Mouse (Mus musculus): ENCODE data around the gene Pold4.

Gene Pold4

DNA sequence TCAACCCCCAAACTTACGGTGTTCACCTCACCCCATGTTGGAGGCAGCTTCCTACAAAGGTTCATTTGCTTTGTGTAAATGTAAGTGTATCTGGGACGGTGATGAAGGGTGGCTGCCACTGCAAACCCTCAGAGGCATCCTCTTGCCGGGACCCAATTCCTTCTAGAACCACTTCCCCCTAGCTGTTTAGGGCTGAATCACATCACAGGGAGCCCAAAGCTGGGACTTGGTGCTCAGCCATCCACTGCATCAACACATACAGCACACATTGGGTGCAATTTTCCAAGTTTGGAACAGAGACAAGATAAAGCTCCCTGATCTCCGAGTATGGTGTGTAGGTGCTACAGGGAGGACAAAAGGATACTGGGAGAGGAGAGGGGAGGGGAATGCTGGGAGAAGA, 26.8 kb upstream of the Pold4 start:
- no peak for DNase-seq

- peak; percentile 83 to 86 for DNase-seq
These were observed 24.7 kb upstream of the Pold4 start for GRCm38 (mm10) chr19:4206971-4207370.

GRCm38 (mm10) chr19:4208563-4208962, 23.1 kb upstream of the Pold4 start:
- no peak for DNase-seq

- DNase-seq = no peak
These were observed 19.7 kb upstream of the Pold4 start for GRCm38 (mm10) chr19:4211891-4212588.

DNA sequence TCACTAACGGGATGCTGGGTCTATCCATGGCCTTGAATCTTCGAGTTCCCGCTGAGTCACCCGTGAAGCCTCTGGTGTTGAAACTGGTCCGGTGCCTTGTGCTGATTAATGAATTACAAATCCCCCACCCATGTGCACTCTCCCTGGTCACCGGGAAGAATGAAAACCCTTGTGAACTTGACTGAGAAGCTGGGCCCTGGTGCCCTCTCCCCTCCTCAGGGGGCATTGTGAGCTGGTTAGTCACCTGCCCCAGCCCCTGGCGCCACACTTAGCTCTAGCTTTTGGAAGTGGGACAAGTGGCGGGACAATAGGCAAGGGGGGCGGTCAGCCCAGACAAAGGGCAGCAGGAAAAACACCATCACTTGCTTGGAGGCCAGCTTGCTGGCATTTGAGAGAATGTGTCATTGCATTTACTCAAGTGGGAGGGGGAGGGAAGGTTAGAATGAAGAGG, 18.1 kb upstream of the Pold4 start:
- DNase-seq = peak; percentile 69 to 85

DNA sequence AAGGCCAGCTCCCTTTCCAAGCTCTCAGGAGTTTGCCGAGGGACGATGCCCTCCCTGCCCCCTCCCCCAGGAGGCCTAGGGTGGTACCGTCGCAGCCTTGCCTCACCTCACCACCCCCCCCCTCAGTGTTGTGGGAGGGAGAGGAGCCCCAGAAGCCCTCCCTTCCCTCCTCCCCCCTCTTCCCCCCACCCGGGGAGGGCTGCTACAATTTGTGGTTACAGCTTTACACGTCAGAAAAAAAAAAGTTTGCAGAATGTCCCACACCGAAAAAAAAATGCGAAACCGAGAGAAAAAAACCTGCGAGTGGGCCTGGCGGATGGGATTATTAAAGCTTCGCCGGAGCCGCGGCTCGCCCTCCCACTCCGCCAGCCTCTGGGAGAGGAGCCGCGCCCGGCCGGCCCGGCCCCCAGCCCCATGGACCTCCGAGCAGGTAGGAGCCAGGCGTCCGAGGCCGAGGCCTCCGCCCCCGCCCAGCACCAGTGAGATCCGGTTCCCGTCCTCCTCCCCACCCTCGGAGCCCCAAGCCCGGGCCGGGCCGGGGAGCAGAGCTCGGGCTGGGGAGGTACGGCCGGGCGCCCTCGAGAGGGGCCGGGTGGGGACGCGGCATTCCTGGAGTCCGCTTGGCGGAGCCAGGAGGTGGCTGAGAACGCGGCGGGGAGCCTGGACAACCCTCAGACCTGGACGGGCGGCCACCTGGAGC, 17.5 kb upstream of the Pold4 start, which contains the start of the genes Clcf1 and AC109138.7:
Clcf1 (plus strand) TSS at position 168 of the 700 bp plus-strand sequence.
AC109138.7 (plus strand) TSS at position 287 of the 700 bp plus-strand sequence.
- peak; percentile 36 to 73 for DNase-seq

- DNase-seq = peak; percentile 46 to 70
These were observed 16.8 kb upstream of the Pold4 start for GRCm38 (mm10) chr19:4214771-4215450.

- DNase-seq = no peak
These were observed 16.3 kb upstream of the Pold4 start for GRCm38 (mm10) chr19:4215451-4215840.

DNA sequence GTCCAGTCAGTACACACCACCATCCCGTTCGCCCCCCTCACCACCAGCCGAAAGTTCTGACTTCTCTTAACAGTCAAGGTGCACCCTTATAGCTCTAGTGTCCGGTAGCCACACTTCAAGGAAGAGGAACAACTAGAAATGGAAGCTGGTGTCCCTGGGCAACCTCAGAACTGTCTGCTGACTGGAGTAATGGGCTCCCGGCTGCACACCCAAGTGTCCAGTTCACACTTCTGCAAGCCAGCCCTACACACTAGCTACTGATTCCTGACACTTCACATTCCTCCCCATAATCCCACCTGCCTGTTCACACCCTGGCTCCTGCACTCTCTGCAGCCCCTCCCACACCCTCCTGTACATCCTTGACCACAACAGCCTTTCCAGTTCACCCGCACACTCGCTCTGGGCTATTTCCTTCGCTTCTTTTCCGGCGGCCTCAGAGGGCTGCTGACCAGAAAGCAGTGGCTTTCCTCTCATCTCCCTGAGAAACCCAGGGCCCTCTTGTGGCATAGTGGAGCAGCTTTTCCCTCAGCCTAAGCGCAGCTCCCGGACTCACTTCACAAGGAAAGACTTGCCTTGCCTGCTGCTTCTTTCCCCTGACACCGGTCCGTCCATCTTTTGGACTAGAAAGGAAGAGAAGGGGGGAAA, 15.5 kb upstream of the Pold4 start:
- peak; percentile 62 to 71 for DNase-seq

DNA sequence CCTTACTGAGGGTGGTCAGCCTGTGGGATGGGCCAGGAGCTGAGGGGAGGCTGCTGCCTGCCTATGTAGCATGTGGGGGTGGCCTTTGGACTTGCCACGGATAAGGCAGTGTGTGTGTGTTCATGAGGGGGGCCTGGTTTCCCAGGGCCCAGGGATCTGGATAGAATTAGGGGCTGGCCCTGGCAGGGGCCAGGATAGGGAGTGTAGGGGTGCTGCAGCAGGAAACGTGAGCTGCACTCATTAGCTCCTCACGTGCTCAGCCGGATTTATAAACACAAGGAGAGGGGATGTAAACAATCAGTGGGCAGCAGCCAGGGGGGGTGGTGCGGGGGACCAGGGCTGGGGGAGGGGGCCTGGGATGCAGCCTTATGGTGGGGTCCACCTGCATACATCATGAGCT, 14.6 kb upstream of the Pold4 start:
- DNase-seq = no peak

DNA sequence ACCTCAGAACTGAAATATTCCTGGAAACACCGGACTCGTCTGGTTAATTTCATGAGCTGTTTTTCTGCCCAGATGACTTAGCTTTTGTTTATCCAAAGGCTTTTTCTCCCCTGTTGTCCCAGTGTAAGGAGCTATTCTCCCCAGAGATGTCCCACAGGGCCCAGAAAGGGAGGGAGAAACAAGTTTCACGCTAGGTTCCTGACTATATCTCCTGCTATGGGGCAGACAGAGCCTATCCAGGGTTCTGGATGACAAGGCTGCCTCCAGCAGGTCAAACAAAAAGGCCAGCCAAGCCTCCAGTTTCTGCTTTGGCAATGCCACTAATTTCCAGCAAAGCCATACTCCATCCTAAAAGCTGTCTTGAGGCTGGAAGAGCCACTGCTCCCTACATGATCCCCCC, 13.8 kb upstream of the Pold4 start:
- no peak for DNase-seq

DNA sequence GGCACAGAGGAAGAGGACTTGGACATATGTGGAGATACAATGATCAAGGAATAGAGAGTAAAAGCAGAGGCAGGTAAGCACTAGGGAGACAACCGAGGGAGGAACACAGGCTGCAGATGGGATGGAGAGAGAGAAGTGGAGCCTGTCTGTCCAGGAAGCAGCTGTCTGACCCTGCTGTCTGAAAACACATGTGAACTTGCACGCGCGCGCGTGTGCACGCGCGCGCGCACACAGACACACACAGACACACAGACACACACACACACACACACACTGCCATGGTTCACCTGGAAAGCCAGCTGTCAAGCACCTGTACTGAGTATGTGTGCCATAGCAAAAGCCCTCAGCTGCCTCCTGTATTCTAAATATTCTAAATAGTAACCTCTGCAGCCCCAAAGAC, 13.4 kb upstream of the Pold4 start:
- DNase-seq = no peak

- DNase-seq = no peak
These were observed 12.9 kb upstream of the Pold4 start for GRCm38 (mm10) chr19:4218784-4219183.

DNA sequence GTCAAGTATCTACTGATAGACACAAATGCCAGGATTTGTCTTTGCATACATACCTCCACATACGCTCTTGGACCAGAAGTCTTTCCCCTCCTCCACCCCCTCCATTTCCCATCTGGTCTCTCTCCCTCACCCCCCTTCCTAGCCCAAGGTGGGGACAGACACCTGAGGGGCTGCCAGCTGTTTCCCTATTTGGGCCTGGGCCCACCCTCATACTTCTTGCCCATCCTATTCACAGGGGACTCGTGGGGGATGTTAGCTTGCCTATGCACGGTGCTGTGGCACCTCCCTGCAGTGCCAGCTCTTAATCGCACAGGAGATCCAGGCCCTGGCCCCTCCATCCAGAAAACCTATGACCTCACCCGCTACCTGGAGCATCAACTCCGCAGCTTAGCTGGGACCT, 11.8 kb upstream of the Pold4 start:
- DNase-seq = no peak

GRCm38 (mm10) chr19:4220416-4220815, 11.3 kb upstream of the Pold4 start:
- no peak for DNase-seq

DNA sequence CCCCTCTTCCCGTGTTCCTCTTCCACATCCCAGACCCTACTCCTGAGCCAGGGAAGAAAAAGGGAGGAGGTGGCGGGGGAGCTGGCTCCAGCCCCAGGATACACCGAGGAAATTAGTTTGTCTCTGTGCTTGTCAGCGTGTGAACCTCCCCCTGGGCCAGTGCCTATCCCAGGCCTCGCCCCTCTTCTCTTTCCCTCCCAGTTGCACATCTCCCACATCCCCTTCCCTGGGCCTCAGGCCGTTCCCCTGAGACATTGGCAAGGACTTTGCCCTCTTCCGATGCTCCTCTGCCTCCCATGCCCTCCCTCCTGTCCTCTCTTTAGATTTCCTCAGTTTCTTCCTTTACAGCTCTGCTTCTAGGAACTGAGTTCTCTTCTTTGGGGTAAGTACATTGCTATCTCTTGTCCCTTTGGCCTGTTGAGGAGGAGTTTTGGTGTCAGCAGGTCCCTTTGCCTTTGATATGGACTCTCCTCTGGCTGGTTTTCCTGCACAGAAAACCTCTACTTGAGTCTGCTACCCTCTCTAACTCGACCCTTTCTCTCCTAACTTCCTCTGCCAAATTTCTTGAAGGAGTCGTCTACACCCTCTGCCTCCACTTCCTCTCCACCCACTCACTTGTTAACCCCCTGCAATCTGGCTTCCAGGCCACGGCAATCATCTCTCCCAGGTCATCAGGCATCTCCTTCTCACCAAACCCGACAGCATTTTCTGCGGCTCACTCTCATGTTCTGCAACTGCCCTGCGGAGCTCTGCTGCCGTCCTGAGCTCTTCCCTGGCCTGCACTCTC, 10.5 kb upstream of the Pold4 start:
- DNase-seq = peak; percentile 62 to 66

- peak; percentile 76 to 79 for DNase-seq
These were observed 9.5 kb upstream of the Pold4 start for GRCm38 (mm10) chr19:4222165-4222564.

- DNase-seq = no peak
These were observed 4.9 kb upstream of the Pold4 start for GRCm38 (mm10) chr19:4226779-4227178.

GRCm38 (mm10) chr19:4227446-4227845, 4.3 kb upstream of the Pold4 start:
- no peak for DNase-seq

GRCm38 (mm10) chr19:4227894-4228678, 3.6 kb upstream of the Pold4 start:
- DNase-seq = peak; percentile 76 to 81

DNA sequence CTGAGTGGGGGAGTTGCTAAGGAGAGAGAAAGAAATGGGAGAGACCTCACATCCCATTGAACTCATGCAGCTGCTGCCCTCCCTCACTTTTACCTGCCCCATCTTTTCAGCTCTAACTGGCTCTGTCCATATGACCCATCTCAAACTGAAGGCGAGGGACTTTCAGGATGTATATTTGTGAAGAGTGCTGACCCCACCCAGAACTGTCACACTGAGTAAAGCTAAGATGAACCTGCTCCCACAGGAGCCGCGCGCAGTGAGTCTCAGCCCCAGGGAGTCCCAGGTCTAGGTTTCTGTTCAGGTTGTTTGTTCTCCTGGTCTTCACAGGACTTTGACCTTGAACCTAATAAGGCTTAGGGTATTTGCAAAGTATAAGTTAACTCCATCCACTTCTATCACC, 2.8 kb upstream of the Pold4 start:
- no peak for DNase-seq
